Mouse (Mus musculus) myocyte (in vitro differentiated cells): ENCODE measurements around the gene Junb. TPM values are rescaled to one million over a fixed set of nuclear protein-coding genes. Genes with fewer than 3 reads are reported as not detected.

Experiments
- H3K27me3 ChIP-seq: one replicate; pipeline ENCODE4 v1.6.1; 2011; ENCODE audit not compliant: control insufficient read depth, insufficient read depth, insufficient read length
- H3K36me3 ChIP-seq: one replicate; pipeline ENCODE4 v1.6.1; 2011; ENCODE audit not compliant: control insufficient read depth, insufficient read depth
- H3K4me2 ChIP-seq: one replicate; pipeline ENCODE4 v1.6.1; 2011; ENCODE audit warnings: low read depth, control low read depth
- H3K4me3 ChIP-seq: one replicate; pipeline ENCODE4 v1.5.1; 2011; ENCODE audit warnings: mild to moderate bottlenecking, control low read depth, moderate library complexity
- H3K79me2 ChIP-seq: one replicate; pipeline ENCODE4 v1.6.1; 2011; ENCODE audit not compliant: control insufficient read depth, insufficient read depth
- H3ac ChIP-seq: one replicate; pipeline ENCODE4 v1.6.1; 2011; ENCODE audit not compliant: control insufficient read depth, insufficient read length
- CEBPB ChIP-seq: IDR thresholded peaks from 2 replicates; pipeline ENCODE4 v1.6.1; 2011; ENCODE audit warnings: mild to moderate bottlenecking, moderate library complexity; ENCODE audit not compliant: poor library complexity, insufficient read depth, severe bottlenecking
- E2F4 ChIP-seq: IDR thresholded peaks from one replicate; pipeline ENCODE4 v1.6.1; 2011; ENCODE audit warnings: mild to moderate bottlenecking, control low read depth, moderate library complexity; ENCODE audit not compliant: insufficient read depth
- MAX ChIP-seq: IDR thresholded peaks from one replicate; pipeline ENCODE4 v1.6.1; 2011; ENCODE audit warnings: low read depth, mild to moderate bottlenecking, control low read depth
- MYOD1 ChIP-seq, 3 experiments: IDR thresholded peaks; one replicate each; pipeline ENCODE4 v1.6.1; 2011; ENCODE audit warnings: control low read depth in 2 of 3, low read depth in 2 of 3, mild to moderate bottlenecking in 2 of 3, moderate library complexity in 1 of 3; ENCODE audit not compliant: insufficient read length in 2 of 3, control insufficient read depth in 1 of 3
- MYOG ChIP-seq, 3 experiments: IDR thresholded peaks; one replicate each; pipeline ENCODE4 v1.6.1; 2011; ENCODE audit warnings: control low read depth in 2 of 3, low read depth in 2 of 3, mild to moderate bottlenecking in 2 of 3; ENCODE audit not compliant: insufficient read length in 2 of 3, control insufficient read depth in 1 of 3, insufficient read depth in 1 of 3
- POLR2A ChIP-seq: IDR thresholded peaks from one replicate; pipeline ENCODE4 v1.6.1; 2011; ENCODE audit warnings: low read depth, mild to moderate bottlenecking, control low read depth, moderate library complexity; ENCODE audit not compliant: insufficient read length
- POLR2AphosphoS2 ChIP-seq: IDR thresholded peaks from one replicate; pipeline ENCODE4 v1.6.1; 2011; ENCODE audit warnings: low read depth, control low read depth; ENCODE audit not compliant: insufficient read length
- REST ChIP-seq: IDR thresholded peaks from one replicate; pipeline ENCODE4 v1.6.1; 2011; ENCODE audit warnings: mild to moderate bottlenecking, control low read depth, moderate library complexity; ENCODE audit not compliant: insufficient read depth, insufficient read length
- SRF ChIP-seq: IDR thresholded peaks from one replicate; pipeline ENCODE4 v1.6.1; 2011; ENCODE audit warnings: low read depth; ENCODE audit not compliant: control insufficient read depth, insufficient read length
- TCF12 ChIP-seq: IDR thresholded peaks from one replicate; pipeline ENCODE4 v1.6.1; 2011; ENCODE audit warnings: mild to moderate bottlenecking, control low read depth; ENCODE audit not compliant: poor library complexity, insufficient read depth, severe bottlenecking
- TCF3 ChIP-seq: IDR thresholded peaks from one replicate; pipeline ENCODE4 v1.6.1; 2011; ENCODE audit warnings: low read depth, control low read depth; ENCODE audit not compliant: insufficient read length
- USF1 ChIP-seq: IDR thresholded peaks from one replicate; pipeline ENCODE4 v1.6.1; 2011; ENCODE audit warnings: low read depth, mild to moderate bottlenecking, control low read depth, moderate library complexity
- polyA plus RNA-seq: library from polyadenylated mRNA; unstranded; fragments of >200 nt; fragmentation: generic; extraction: Trizol; gene quantifications from one replicate; pipeline ENCODE4 v1.2.1, GENCODE M21; 2012; ENCODE audit warnings: missing spikeins

Gene Junb
- polyA plus RNA-seq, 1 experiment = 140 TPM

DNA sequence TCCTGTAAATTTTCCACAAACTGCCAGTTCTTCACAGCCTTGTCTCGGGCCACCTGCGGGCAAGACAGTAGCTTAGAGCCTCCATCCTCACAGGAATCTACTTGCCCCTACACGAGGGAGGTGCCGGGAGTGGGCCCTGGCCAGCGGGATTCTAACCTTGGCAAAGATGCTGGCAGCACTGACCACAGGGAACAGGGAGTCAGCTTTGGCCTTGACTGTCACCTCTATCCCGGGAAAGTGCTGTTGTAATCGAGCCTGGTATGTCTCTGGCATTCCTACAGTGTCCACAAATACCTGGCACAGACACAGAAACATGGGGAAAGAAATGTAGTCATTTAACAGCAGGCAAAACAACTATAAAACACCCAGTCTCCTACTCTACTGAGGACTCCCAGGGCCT lies 18.7 kb downstream of the Junb start:
- Histone ChIP-seq H3K79me2 (no peaks in the 10 kb centered on the region), H3ac (no peak overlapping the region), H3K36me3 (no peaks in the 10 kb centered on the region), H3K27me3 (no peaks in the 10 kb centered on the region), H3K4me3 (no peak overlapping the region), H3K4me2 (no peak overlapping the region)
- TF ChIP-seq TCF3 (no peak), USF1 (no peak), MYOD1 (IDR thresholded peaks at IDR 0.05; ENCODE audit: control insufficient read depth in 1 of 3, insufficient read length in 2 of 3, low read depth in 2 of 3) (no peak), MYOG (IDR thresholded peaks at IDR 0.05; ENCODE audit: control insufficient read depth in 1 of 3, insufficient read depth in 1 of 3, insufficient read length in 2 of 3, low read depth in 2 of 3) (no peak), CEBPB (no peak), E2F4 (no peak), MAX (no peak), SRF (no peak), POLR2AphosphoS2 (no peak), TCF12 (no peak), REST (no peak), POLR2A (no peak)

DNA sequence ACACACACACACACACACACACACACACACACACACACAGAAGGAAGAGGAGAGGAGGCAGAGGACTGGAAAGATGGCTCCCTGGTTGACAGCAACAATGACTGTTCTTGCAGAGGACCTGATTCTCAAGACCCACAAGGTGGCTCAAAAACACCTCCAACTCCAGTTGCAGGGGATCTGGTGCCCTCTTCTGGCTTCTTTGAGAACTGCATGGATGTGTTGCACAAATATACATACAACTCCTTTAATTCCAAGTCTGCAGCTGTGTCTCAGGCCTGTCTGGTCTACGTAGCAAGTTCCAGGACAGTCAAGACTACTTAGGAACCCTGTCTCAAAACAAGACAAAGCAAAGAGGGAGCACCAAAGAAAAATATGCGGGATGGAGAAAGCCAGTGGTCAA lies 21.8 kb downstream of the Junb start:
- no peaks in the 10 kb centered on the region for H3K79me2 ChIP-seq
- H3K36me3 ChIP-seq = no peaks in the 10 kb centered on the region
- H3K4me2 ChIP-seq = no peak overlapping the region
- no peaks in the 10 kb centered on the region for H3K27me3 ChIP-seq
- no peak overlapping the region for H3ac ChIP-seq
- no peak for TF ChIP-seq MAX
- TF ChIP-seq CEBPB = no peak
- no peak for TF ChIP-seq SRF
- TF ChIP-seq POLR2AphosphoS2 = no peak
- no peak for TF ChIP-seq TCF12
- no peak for TF ChIP-seq TCF3
- no peak for TF ChIP-seq USF1
- TF ChIP-seq POLR2A = no peak
- TF ChIP-seq E2F4 = no peak
- no peak for TF ChIP-seq REST
- TF ChIP-seq MYOD1 (IDR thresholded peaks at IDR 0.05; ENCODE audit: control insufficient read depth in 1 of 3, insufficient read length in 2 of 3, low read depth in 2 of 3) = no peak
- TF ChIP-seq MYOG (IDR thresholded peaks at IDR 0.05; ENCODE audit: control insufficient read depth in 1 of 3, insufficient read depth in 1 of 3, insufficient read length in 2 of 3, low read depth in 2 of 3) = no peak
- no peak overlapping the region for H3K4me3 ChIP-seq

DNA sequence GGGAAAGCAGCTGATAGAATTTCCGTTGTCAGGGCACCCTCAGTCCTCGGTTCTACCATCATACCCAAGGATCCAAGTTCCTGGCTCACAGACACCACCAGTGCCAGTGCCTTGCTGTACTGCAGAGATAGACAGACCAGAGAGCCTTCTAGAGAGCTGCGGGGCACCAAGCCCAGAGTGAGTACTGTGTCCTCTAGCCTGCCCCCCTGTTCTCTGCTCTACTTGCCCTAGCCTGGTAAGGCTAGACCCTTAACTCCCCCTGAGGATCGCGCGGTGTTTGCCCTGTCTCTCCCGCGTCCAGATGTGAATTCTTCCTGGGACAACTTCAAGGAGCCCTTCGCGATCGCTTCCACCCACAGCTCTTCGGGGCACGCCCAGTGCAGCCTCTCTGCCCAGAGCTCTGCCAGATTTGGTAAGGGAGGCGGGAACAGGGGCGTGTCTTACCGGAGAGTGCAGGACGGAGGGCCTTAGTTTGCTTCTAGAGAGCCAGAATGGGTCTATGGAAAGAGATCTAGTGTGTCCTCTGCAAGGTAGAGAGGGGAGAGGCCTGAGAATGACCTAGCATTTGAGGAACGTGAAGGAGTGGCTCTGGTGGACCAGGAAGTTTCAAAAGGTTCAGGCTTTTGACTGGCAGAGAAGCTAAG lies 25.8 kb downstream of the Junb start:
- Histone ChIP-seq H3K36me3 (no peaks in the 10 kb centered on the region), H3ac (no peak overlapping the region), H3K79me2 (no peaks in the 10 kb centered on the region), H3K4me3 (no peak overlapping the region), H3K27me3 (peaks cover 12% of the 10 kb centered on the region), H3K4me2 (peak overlapping the region; percentile 67)
- no peak for TF ChIP-seq TCF3
- TF ChIP-seq MYOG (IDR thresholded peaks at IDR 0.05; ENCODE audit: control insufficient read depth in 1 of 3, insufficient read depth in 1 of 3, insufficient read length in 2 of 3, low read depth in 2 of 3) = no peak
- peak; percentile 79 for TF ChIP-seq SRF
- TF ChIP-seq MAX = no peak
- no peak for TF ChIP-seq E2F4
- no peak for TF ChIP-seq USF1
- no peak for TF ChIP-seq CEBPB

DNA sequence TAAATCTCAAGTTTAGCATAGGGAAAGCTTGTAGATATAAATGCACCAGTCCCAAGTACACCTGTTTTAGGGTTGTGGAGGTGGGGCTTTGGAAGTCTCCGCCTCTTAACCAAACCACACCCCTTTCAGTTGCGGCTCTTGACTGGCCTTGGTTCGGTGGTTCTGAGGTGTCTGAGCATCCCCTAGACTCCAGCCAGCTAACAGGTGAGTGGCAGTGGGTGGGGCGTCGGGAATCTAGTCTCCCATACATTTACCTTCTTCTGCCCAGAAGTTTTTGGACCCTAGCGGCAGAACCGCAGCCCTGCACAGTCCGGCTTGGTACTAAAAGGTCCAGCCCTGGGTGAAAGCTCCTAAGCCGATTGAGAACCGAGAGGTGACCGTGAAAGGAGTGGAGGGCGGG lies 28.8 kb downstream of the Junb start:
- TF ChIP-seq TCF12 = no peak
- no peaks in the 10 kb centered on the region for H3K79me2 ChIP-seq
- no peak overlapping the region for H3K4me3 ChIP-seq
- H3K36me3 ChIP-seq = no peaks in the 10 kb centered on the region
- H3K4me2 ChIP-seq = no peak overlapping the region
- H3ac ChIP-seq = no peak overlapping the region
- H3K27me3 ChIP-seq = peaks cover 26% of the 10 kb centered on the region

DNA sequence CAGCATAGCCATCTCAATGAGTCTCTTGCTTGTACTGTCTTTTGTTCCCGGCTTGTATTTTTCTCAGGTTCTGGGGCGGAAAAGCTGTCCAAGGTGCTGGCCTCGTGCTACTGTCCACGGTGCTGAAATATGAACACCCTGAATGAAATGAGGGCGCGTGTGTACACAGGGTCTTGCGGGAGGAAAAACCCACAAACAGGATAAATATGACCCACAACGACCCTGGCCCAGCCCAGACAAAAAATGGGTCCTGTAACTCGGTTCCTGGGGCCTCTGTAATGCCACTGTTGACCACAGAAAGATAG lies 31.3 kb downstream of the Junb start:
- TF ChIP-seq REST (peak; percentile 83), E2F4 (no peak), MAX (peak; percentile 77), TCF3 (no peak), POLR2A (no peak), POLR2AphosphoS2 (no peak)
- Histone ChIP-seq H3ac (no peak overlapping the region), H3K27me3 (peaks cover 38% of the 10 kb centered on the region), H3K4me3 (no peak overlapping the region), H3K36me3 (no peaks in the 10 kb centered on the region), H3K79me2 (no peaks in the 10 kb centered on the region), H3K4me2 (no peak overlapping the region)
